Mouse (Mus musculus): Measurements from ENCODE around the gene Chsy1. TPM values are rescaled to one million over a fixed set of nuclear protein-coding genes. Genes with fewer than 3 reads are reported as not detected.
"Not testable (repeated sequence)": the region's sequence is repeated elsewhere in the genome, so short reads cannot be mapped to it uniquely, and the experiment has no call there.

Gene Chsy1
- polyA plus RNA-seq, 1 experiment: 10.4 TPM

DNA sequence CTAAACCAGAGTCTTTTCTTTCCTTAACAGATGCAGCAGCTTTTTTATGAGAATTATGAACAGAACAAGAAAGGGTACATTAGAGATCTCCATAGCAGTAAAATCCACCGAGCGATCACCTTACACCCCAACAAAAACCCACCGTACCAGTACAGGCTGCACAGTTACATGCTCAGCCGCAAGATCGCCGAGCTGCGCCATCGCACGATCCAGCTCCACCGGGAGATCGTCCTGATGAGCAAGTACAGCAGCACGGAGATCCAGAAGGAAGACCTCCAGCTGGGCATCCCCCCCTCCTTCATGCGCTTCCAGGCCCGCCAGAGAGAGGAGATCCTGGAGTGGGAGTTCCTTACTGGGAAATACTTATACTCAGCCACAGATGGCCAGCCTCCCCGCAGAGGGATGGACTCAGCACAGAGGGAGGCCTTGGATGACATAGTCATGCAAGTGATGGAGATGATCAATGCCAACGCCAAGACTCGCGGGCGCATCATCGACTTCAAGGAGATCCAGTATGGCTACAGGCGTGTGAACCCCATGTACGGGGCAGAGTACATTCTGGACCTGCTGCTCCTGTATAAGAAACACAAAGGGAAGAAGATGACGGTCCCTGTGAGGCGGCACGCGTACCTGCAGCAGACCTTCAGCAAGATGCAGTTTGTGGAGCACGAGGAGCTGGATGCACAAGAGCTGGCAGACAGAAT lies 61.6 kb downstream of the Chsy1 start:
- DNase-seq (ENCODE audit: extremely low spot score in 1 of 2, low spot score in 1 of 2): no peak

- DNase-seq (ENCODE audit: extremely low spot score in 1 of 2, low spot score in 1 of 2): no peak
Observed at GRCm38 (mm10) chr7:66175738-66176137, 66.4 kb downstream of the Chsy1 start.

DNA sequence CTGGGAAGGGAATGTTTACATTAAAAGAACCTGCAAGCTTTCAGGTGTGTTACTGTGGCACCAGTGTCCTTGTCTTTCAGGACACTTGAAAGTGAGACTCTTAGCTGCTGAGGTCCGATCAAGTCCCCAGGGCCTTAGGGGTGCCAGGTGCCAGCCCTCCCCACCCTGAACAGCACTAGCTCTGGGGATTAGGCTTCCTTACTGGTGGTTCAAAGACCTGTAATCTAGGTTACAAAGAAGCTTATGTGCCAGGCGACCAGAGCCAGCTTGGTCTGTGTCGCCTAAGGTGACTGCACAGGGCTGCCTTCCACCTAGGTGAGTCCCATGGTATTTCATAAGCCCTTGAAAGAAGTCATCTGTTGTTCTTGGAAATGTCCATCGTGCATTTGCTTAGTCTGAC lies 66.9 kb downstream of the Chsy1 start:
- no peak for DNase-seq (ENCODE audit: extremely low spot score in 1 of 2, low spot score in 1 of 2)

DNA sequence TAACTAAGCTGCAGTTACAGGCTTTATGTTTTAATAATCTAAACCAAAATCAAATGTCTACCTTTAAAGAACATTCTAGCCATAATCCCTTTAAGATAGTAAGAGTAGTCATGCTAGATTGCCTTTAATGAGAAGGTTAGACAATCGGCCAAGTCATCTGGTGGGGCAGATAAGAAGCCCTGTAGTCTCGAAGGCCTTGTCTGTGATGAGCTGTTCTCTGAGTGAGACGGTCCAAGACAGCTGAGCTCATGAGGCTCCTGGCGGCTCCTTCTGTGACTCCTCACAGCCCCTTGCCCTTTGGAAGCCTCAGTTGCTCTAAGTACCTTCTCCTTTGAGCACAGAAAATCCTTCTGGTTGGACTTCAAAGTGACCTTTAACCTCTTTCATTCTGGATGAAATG lies 67.6 kb downstream of the Chsy1 start:
- no peak for DNase-seq (ENCODE audit: extremely low spot score in 1 of 2, low spot score in 1 of 2)

DNA sequence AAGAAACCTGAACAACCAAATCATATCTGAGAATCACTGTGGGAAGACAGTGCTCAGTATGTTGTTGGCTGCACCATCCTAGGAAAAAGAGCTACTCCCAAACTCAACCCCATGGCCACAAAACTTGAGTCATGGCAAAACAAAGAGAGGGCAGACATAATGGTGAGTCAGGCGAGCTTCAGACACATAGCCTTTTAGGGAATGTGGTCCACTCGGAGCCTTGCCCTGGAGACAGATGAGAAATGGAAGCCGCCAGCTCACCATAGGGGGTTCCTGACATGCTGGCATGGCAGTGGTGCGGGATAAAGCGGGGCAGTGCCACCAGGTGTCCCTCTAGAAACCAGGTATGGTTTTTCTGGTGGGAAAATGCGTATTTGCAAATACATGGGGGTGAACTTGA lies 68.8 kb downstream of the Chsy1 start:
- no peak for DNase-seq (ENCODE audit: extremely low spot score in 1 of 2, low spot score in 1 of 2)

DNA sequence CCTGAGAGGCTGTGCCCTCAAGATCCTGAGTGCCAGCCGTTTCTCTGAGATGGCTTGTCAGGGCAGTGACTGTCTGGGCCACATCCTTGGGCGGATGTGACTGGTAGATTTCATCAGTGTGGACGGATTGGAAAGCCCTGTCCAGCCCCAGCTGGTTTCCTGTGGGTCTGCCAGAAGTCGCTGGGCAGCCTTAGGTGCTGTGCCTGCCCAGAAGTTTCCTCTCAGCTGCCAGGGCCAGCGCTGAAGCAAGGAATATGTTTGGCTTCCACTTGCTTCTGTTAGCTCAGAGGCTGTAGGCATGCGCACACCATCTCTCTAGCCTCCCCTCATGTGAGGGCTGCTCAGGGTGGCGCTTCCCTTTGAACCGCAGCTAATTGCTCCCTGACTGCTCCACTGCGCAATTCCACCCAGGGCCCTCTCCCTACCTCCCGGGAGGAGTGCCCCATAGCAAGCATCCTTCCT lies 69.8 kb downstream of the Chsy1 start:
- peak; percentile 18 to 30 for DNase-seq (ENCODE audit: extremely low spot score in 1 of 2, low spot score in 1 of 2)

- DNase-seq (ENCODE audit: extremely low spot score in 1 of 2, low spot score in 1 of 2): no peak
Observed at GRCm38 (mm10) chr7:66179711-66180110, 70.4 kb downstream of the Chsy1 start.

DNA sequence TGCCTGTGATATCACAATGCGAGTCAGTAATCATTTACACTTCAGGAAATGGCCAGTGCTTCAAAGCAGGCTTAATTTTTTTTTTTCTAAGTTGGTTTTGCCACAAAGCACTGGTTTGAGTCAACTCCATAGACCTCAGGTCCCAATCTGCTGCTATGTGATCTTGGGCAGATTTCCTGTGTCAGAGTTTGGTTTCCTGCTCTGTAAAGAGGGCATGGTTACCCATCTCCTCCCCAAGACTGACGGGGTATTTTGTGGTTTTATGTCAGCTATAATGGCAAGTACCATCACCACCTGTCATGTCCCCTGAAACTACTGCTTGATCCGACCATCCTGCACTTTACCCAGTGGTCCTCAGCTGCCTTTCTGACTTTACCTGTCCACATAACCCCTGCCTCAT lies 70.9 kb downstream of the Chsy1 start:
- no peak for DNase-seq (ENCODE audit: extremely low spot score in 1 of 2, low spot score in 1 of 2)

DNA sequence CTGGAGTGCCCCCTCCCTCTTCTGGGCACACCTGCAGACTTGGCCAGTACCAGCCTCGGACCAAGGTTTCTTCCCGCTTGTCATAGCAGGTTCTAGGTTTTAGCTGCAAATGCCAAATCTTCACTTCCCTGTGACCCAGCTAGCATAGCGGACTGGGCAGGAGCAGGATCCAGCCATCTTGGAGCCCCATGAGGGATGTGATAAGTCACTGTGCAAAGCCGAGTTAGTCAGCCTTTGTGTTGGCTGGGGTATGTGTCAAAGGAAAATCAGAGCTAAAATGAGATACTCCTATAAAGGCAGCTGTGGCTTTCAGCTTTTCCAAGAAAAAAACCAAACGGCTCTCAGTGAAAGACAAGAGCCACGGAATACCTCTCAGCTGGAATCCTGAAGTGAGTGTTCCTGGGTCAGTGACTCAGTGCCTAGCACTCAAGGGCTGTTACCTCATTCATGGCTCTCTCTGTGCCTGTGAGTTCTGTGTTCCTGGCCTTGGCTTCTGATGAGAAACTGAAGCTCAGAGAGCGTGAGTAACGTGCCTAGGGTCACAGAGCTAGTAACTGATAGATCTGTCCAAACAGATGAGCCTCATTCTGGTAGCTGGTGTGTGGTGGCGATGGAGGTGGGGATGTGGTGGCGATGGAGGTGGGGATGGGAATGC lies 71.5 kb downstream of the Chsy1 start:
- DNase-seq (ENCODE audit: extremely low spot score in 1 of 2, low spot score in 1 of 2): no peak

DNA sequence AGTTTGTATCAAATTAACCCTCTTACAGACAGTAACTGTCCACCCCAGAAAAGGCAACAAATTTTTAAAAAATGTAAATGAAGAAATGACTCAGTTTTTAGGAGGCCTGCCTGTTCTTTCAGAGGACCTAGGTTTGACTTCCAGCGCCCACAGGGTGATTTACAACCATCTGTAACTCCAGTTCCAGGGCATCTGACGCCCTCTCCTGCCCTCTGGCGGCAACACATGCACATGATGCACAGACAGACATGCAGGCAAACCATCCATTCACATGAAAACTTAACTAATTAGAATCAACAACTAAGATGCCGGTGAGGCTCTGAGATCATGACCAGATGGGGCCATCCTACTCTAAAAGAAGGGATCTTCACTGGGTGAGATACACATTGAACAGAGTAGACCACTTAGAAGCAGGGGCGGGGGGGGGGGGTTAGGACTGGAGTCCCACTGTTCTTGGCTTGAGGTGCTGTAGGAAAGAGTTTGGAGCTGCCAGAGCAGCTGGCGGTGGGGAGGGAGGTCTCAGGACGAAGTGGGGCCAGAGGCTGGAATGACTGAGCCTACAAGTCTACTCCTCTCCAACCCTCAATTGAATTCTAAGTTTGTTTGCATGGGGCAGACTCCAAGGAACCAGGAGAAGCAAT lies 72.9 kb downstream of the Chsy1 start:
- DNase-seq (ENCODE audit: extremely low spot score in 1 of 2, low spot score in 1 of 2): no peak

GRCm38 (mm10) chr7:66183404-66183803 lies 74.1 kb downstream of the Chsy1 start:
- no peak for DNase-seq (ENCODE audit: extremely low spot score in 1 of 2, low spot score in 1 of 2)

GRCm38 (mm10) chr7:66184026-66184425 lies 74.7 kb downstream of the Chsy1 start:
- no peak for DNase-seq (ENCODE audit: extremely low spot score in 1 of 2, low spot score in 1 of 2)

GRCm38 (mm10) chr7:66185370-66185769 lies 76.1 kb downstream of the Chsy1 start:
- DNase-seq (ENCODE audit: extremely low spot score in 1 of 2, low spot score in 1 of 2): no peak

DNA sequence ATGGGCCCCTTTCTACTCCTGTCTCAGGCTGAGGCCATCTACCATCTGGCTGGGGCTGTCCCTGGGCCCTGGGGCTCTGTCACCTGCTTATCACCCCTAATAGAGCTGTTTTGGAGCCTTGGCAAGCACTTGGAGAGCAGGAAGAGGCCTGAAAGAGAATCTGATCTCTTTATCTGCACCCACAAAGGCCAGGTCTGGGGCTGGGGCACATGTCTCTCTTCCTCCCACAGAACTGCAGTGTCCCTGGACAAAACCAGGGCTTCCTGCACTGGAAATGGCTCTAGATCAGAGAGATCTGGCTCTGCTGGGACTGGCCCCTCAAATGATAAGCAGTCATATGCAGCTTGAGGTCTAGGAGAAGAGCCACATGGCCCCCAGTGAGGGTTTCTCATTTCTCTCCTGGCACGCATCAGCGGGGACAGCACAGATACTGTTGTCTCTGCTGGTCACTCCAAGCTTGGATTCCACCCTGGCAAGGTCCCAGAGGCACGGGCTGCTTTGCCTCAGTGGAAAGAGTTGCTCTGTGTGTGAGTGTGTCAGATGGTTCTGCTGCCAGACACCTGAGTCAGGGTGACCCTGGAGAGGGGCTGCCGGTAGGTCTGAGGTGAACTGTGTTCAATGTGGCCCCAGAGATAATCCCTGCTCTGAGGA lies 78.4 kb downstream of the Chsy1 start:
- DNase-seq (ENCODE audit: extremely low spot score in 1 of 2, low spot score in 1 of 2): no peak

DNA sequence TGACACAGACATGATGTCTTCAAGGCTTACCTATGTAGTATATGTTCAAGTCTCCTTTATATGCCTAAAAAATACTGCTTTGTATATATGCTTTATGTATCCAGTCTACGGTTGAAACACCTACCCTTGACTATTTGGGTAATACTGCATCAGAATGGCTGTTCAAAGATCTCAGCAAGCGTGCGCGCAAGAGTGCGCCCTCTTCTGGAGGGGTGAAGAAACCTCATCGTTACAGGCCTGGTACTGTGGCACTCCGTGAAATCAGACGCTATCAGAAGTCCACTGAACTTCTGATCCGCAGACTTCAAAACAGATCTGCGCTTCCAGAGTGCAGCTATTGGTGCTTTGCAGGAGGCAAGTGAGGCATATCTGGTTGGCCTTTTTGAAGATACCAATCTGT lies 81.1 kb downstream of the Chsy1 start:
- not testable (repeated sequence) for DNase-seq (ENCODE audit: extremely low spot score in 1 of 2, low spot score in 1 of 2)

GRCm38 (mm10) chr7:66194511-66194910 lies 85.2 kb downstream of the Chsy1 start:
- DNase-seq (ENCODE audit: extremely low spot score in 1 of 2, low spot score in 1 of 2): no peak

- DNase-seq (ENCODE audit: extremely low spot score in 1 of 2, low spot score in 1 of 2): no peak
Observed at GRCm38 (mm10) chr7:66195881-66196280, 86.6 kb downstream of the Chsy1 start.

GRCm38 (mm10) chr7:66196609-66197445 lies 87.5 kb downstream of the Chsy1 start:
- no peak for DNase-seq (ENCODE audit: extremely low spot score in 1 of 2, low spot score in 1 of 2)

GRCm38 (mm10) chr7:66198416-66198815 lies 89.1 kb downstream of the Chsy1 start:
- DNase-seq (ENCODE audit: extremely low spot score in 1 of 2, low spot score in 1 of 2): no peak

DNA sequence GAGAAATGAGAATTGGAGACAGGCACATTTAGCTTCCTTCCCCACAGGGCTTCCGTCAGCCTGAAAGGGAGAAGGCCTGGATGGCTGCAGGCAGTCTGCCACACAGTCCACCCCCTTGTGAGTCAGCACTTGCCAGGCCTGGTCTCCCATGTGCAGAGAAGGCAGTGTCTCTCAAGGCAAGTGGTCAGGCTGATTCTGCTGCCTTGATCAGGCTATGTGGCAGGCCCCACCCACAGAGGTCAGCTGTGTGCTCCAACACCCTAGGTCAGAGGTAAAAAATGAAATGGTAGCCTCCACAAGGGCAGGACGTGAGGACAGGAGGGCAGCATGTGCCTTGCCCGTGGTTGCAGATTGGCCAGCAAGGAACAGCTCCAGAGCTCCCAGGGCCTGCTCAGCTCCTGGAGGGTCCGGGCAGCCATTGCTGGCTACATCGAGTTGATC lies 90.1 kb downstream of the Chsy1 start:
- DNase-seq (ENCODE audit: extremely low spot score in 1 of 2, low spot score in 1 of 2): peak; percentile 23 to 63
